Mouse (Mus musculus) G1E-ER4 (cell line): ENCODE results near the gene Rufy4. TPM values are rescaled to one million over a fixed set of nuclear protein-coding genes. Genes with fewer than 3 reads are reported as not detected.

ENCODE experiments used
- GATA1 ChIP-seq: IDR thresholded peaks from one replicate; pipeline ENCODE4 v1.8.0; 2012; ENCODE audit warnings: low read length, inconsistent platforms
- polyA plus RNA-seq: library from polyadenylated mRNA; stranded (reverse); fragments of >175 nt; gene quantifications from 2 replicates; pipeline ENCODE4 v1.2.3, GENCODE M21; 2012

Rufy4 gene
- not detected in 2 replicates for polyA plus RNA-seq

GRCm38 (mm10) chr1:74124991-74125552 lies at the start of gene Rufy4:
Gene Rufy4 (plus strand): TSS chr1:74125541.
- no peak for TF ChIP-seq GATA1

GRCm38 (mm10) chr1:74076230-74076629 lies 49.1 kb upstream of the Rufy4 start:
- TF ChIP-seq GATA1 = no peak

GRCm38 (mm10) chr1:74077353-74077752 lies 48.0 kb upstream of the Rufy4 start:
- TF ChIP-seq GATA1 = no peak

GRCm38 (mm10) chr1:74081573-74081989 lies 43.8 kb upstream of the Rufy4 start:
- no peak for TF ChIP-seq GATA1

GRCm38 (mm10) chr1:74082841-74083463 lies 42.4 kb upstream of the Rufy4 start:
- TF ChIP-seq GATA1 = no peak

- no peak for TF ChIP-seq GATA1
These were observed 41.2 kb upstream of the Rufy4 start for GRCm38 (mm10) chr1:74084065-74084705.

- no peak for TF ChIP-seq GATA1
These were observed 40.6 kb upstream of the Rufy4 start for GRCm38 (mm10) chr1:74084752-74085151.

- no peak for TF ChIP-seq GATA1
These were observed 39.8 kb upstream of the Rufy4 start for GRCm38 (mm10) chr1:74085566-74085965.

GRCm38 (mm10) chr1:74088569-74088968 lies 36.8 kb upstream of the Rufy4 start:
- no peak for TF ChIP-seq GATA1

- TF ChIP-seq GATA1 = no peak
These were observed 35.0 kb upstream of the Rufy4 start for GRCm38 (mm10) chr1:74090329-74090728.

GRCm38 (mm10) chr1:74091138-74091537 lies 34.2 kb upstream of the Rufy4 start:
- no peak for TF ChIP-seq GATA1

GRCm38 (mm10) chr1:74091611-74092224 lies 33.6 kb upstream of the Rufy4 start:
- TF ChIP-seq GATA1 = no peak

- no peak for TF ChIP-seq GATA1
These were observed 33.1 kb upstream of the Rufy4 start for GRCm38 (mm10) chr1:74092242-74092641.

GRCm38 (mm10) chr1:74093447-74093846 lies 31.9 kb upstream of the Rufy4 start:
- no peak for TF ChIP-seq GATA1

GRCm38 (mm10) chr1:74094497-74095270 lies 30.7 kb upstream of the Rufy4 start:
- TF ChIP-seq GATA1 = no peak

GRCm38 (mm10) chr1:74095296-74095695 lies 30.0 kb upstream of the Rufy4 start:
- TF ChIP-seq GATA1 = no peak
